Mouse (Mus musculus) induced T-regulatory cell, adult 2 months (primary cell): ENCODE results near the gene Gatc.
A peak's percentile ranks its signal among the peaks of the same experiment; 100 is the strongest.
"Not testable (repeated sequence)": the region's sequence is repeated elsewhere in the genome, so short reads cannot be mapped to it uniquely, and the experiment has no call there.

Source experiments
- DNase-seq: peaks from one replicate; pipeline ENCODE4 v3.0.0-alpha.2; 2012; ENCODE audit warnings: low read depth

Gene Gatc

DNA sequence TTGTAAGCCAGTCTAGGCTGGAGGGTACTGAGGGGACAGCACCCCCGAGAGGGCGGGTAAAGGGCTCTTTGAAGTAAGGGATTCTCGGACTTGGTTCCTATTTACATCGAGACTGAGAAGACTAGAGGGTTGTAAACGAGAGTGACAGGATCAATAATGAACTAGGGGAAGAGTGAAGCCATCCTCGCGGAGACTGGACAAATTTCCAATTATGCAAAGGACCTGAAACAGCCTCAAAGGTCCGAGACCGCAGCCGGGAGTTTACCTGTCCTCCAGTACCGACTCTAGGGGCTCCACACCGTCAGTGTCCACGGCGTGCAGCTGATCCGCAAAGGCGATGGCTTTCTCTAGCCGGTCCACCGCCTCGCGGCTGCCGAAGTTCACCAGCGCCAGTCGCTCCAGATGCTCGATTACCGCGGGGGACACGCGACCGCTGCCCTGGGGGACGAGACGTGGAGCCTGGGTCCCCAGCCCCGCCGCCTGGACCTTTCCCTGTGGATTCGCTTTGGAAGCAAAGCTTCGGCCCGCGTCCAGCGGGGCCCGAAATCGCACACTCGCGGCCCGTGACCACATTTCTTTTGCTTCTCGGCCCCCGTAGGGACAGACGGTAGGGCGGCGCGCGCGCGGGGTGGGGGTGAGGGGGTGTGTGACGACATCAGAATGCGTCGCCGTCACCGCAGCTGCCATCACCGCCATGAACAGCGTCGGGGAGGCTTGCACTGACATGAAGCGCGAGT is at the start of gene Gatc, which contains the start of gene Triap1:
TSS of gene Gatc (minus strand) at position 602 of the 737 bp plus-strand sequence.
TSS of gene Triap1 (plus strand) at position 649 of the 737 bp plus-strand sequence.
- DNase-seq, result peak; percentile 92

DNA sequence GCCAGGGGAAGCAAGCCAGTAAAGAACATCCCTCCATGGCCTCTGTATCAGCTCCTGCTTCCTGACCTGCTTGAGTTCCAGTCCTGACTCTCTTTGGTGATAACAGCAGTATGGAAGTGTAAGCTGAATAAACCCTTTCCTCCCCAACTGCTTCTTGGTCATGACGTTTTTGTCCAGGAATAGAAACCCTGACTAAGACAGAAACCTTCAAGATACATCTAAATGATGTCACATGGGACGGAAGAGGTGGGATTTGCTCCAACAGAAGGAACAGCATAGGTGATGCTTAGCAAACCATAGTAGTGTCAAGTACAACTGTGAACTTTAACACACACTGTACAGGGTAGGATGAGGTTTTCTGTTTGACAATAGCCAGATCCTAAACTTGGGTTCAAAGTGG is 37.9 kb upstream of the Gatc start:
- DNase-seq, result not testable (repeated sequence)

DNA sequence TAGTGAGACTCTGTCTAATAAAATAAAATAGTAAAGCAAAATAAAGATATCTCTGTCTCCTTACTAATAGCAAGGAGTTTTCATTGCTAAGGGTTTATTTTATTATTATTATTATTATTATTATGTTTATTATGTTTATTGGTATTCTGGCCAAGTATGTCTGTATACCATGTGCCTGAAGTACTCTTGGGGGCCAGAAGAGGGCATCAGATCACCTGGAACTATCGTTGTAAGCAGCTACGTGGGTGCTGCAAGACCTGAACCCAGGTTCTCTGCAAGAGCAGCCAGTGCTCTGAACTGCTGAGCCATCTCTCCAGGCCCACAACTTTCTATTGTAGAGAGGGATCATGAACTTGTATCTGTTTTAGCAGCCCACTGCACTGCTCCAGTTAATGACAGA is 34.5 kb upstream of the Gatc start:
- peak; percentile 29 for DNase-seq

DNA sequence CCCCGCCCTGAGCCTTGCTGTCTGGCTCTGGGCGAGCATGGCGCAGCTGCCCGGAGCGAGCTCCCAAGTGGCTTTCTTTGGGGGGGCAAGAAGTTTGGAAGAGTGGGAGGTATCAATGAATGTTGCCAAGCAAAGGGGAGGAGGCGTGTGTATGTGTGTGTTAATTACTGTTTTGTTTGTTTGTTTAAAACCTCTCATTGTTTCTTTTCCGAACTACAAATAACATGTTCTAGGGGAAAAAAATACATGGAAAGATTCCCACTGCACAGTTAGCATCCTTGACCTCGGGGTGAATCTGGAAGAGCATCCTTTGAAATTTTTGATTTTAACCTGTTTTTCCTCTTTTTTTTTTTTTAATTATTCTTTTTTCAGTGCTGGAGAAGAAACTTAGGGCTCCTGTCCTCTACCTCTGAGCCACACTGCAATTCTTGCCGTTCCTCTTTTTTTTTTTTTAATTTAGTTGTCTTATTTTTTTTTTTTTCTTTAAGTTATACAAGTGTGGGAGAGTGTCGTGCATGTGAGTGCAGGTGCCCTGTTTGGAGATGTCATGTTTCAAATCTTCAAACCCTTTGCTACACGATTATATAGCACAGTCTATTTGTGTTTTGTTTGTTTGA is 33.3 kb upstream of the Gatc start:
- DNase-seq, result no peak

DNA sequence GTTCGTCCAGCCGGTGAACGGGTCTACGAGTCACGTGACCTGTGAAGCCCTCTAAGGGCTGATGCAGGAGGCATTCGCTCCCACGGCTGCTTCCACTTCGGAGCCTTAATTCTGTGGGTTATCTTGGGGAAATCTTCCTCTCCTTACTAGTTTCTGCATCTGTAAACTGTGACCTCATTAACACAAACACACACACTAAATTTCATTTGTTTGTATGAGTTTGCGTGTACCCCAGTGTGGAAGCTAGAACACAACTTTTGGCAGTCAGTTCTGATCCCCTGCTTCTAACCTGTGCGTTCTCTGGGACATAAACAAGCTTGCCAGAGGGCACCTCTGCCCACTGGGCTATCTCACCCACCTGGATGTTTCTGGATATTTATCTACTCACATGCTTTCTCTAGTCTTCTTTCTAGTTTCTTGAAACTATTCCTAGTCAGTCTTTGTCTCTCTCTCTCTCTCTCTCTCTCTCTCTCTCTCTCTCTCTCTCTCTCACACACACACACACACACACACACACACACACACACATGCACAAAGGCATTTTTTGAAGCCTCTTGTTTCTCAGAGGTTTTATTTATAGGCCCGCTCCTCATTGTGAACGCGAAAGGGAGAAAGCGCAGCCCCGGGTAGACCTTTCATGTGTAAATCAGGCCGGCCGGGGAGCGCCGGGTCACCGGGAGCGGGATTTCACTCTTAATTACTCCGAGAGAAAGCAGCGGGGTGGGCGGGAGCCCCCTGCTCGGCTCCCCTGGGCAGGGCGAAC is 32.6 kb upstream of the Gatc start:
- no peak for DNase-seq

DNA sequence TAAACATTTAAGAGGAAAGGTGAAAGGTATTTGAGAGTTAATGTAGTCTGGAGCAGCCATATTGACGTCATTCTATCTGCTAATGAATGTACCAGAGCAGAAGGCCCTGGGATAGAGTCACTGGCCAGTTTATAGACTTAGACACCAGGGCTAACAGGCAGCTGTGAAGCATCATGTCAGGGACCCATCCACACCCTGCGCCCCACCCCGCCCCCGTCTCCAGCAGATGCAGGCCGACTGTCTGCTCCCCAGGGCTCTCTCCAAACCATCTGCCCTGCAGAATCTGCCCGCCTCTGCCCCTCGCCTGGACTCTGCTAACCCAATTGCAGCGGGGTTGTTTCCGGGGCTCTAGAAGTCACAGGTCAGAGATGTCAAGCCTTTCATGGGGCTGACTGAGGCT is 30.8 kb upstream of the Gatc start:
- no peak for DNase-seq

DNA sequence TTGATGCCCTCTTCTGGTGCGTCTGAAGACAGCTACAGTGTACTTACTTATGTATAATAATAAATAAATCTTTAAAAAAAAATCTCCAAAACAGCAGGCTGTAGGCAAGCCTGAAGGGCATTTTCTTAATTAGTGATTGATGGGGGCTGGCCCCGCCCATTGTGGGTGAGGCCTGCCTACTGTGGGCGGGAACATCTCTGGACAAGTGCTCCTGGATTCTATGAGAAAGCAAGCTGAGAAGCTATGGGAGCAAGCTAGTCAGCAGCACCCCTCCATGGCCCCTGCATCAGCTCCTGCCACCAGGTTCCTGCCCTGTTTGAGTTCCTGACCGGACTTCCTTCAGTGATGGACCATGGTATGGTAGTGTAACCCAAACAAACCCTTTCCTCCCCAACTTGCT is 23.8 kb upstream of the Gatc start:
- no peak for DNase-seq

DNA sequence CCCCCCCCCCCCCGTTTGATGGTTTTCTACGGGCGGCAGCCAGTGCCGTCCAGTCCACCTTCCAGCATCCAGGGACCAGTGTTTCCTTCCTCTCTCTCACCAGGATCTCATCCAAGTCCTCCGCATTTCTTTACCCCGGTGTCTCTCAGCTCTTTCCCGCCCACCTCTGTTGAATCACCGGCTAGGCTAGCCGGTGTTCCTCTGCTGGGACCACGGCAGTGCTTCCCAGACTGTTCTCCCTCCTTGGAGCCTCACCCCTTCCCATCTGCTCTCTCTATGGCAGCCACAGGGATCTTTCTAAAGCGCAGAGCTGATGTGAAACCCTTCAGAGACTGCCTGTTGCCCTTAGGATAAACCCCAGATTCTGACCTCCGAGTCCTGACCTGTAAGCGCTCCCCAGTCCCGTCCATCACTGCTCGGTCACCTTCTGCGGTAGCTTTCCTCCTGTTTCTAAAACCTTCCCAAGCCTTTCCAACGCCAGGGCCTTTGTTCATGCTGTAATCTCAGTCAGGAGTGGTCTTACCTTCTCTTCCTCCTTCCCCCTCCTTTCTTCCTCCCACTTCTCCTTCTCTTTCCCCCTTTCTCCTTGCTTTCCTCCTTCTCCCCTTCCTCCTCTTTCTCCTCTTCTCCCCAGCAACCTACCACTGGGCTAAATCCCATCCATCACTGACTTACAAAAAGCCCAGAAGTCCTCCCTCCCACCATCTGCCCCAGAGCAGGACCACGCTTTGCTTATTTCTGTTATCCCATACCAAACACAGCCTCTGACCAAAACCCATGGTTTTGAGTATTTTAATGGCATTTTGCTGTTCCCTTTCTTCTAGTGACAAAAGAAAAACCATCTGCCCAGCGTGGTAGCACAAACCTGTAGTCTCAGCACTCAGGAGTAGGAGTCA is 22.1 kb upstream of the Gatc start:
- no peak for DNase-seq

DNA sequence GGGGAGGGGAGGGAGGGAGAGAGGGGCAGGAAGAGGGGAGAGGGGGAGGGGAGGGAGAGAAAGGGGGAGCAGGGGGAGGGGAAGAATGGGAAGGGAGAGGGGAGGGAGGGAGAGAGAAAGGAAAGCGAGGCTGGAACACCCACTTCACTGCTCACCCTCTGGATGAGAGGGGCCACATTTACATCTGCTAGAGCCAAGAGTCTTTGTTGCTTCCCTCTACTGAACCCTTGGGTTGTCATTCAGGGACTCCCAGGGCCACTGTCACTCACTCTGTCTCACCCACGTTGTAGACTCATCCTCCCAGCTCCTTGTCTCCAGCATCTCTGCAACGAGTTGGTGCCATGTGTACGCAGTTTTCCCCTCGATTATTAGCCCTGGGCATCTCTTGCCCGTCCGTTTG is 21.2 kb upstream of the Gatc start:
- DNase-seq, result no peak

DNA sequence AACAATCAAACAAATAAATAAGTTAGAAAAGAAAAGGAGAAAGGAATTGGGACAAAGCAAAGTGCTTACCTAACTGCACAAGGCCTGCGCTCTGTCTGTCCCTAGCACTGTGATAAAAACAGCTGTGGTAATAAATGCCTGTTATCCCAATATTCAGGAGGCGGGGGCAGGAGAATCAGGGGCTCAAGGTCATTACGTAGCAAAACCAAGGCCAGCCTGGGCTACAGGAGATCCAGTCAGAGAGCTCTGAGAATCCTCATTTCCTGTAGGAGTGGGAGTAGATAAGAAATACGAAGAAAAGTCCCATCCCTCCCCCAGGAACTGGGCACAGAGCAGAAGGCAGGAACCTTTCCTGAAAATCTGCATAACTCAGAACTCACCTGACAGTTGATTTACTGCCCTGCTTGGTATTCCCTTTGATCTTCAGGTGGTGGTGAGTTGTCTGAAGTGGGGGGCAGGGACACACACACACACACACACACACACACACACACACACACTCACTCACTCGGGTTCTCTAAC is 18.9 kb upstream of the Gatc start:
- DNase-seq, result no peak

DNA sequence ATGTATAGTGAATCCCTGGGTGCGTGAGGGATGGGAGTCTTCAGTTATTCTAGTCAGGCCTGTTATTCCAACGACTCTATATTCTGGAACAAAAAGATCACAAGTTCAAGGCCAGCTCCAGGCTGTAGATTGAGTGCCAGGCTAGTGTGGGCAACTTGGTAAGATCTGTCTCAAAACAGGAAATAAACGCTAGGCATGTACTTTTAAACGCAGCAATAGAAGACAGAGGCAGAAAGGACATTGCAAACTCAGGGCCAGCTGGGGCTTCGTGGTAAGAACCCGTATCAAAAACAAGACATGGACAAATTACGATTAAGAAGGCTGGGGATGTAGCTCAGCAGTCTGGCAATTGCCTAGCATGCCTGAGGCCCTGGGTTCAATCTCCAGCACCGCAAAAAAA is 18.5 kb upstream of the Gatc start:
- no peak for DNase-seq

DNA sequence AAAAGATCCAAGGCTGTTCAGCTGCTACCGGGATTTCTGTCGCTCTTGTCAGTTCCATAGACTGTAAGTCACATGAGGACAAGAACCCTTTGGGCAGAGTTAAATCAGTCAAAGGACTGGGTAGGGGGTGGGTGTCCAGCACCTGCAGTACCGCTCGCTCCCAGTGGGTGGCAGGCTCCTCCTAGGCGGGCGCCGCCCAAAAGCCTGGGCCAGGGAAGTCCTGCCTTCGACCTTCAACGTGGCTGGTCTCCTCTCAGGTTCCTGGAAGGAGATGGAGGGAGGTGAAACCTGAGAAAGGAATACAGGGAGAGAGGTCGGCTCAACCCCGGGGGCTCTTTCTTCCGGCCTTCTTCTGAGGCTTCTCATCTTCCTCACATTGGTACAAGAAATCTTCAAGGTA is 17.9 kb upstream of the Gatc start:
- peak; percentile 82 for DNase-seq

DNA sequence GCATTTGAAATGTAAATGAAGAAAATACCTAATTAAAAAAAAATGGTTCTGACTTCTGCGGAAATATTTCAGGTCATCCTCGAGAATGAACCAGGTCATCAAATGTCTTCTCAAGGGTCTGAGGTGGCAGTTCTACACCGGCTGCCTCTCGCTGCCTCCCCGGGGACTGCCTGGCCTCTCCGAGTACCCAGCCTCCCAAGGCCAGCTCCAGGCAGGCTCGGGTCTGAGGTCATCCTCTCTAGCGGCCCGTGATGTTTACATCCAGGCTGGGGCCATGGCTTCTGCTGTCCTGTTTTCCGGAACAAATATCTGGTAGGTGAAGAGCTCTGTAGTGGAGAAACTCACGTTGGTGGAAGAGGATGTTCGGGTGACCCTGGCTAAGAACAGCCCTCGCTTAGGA is 14.1 kb upstream of the Gatc start:
- no peak for DNase-seq

DNA sequence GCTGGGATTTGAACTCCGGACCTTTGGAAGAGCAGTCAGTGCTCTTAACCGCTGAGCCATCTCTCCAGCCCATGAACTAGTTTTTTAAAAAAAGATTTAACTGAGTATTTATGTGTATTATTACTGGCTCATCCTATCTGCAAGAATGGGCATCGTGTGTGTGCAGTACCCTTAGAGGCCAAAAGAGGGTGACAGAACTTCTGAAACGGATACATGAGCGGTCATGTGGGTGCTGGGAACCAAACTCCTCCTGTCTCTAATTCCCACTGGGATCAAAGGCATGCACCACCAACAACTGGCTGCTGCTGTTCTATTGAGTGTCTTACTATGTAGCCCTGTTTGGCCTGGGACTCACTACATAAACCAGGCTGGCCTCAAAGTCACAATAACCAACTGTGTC is 10.4 kb upstream of the Gatc start:
- peak; percentile 33 for DNase-seq

DNA sequence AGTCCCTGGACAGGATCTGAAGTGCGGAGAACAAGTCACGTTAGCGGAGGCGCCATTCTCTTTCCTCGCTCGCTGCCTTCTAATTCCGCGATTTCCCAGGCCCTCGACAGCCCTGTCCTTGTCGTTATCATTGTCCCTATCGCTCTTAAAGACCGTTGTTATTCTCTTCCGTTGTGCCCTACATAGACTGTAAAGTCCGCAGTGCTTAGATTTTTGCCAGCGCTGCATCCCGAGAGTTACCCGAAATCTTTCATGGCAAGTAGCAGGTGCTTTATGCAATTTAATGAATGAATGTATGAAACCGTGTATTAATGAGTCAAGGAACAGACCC is 8.2 kb upstream of the Gatc start:
- no peak for DNase-seq

DNA sequence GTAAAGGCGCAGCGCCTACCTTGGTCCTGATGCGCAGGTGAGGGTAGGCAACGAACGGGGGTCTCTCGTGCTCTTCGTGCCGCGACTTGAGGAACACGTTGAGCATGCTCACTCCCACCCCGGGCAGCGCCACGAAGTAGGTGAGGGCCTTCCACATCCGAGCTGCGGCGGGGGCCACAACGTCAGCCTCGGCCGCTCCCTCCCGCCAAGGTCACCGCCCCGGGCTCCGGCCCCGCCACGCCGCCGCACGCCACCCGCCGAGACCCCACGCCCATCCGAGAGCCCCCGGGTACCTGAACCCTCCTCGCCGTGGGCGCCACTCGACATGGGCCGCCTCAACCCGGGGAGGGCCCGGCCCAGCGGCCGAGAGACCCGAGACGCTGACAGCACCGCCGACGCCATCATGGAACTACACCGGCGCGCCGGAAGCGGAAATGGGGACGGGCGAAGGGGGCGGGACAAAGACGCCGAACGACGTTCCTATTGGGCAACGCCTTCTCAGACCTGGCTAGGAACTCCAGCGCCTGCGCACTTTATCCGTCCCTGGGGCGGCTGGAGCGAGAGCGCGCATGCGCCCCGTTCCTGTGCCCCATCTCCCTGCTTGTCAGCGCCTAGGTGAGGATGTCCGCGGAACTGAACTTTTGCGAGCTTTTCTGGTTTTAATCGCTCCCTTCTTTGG is 7.7 kb upstream of the Gatc start, which contains the start of gene Cox6a1:
TSS of gene Cox6a1 (minus strand) at position 436 of the 679 bp plus-strand sequence.
- peak; percentile 100 for DNase-seq

DNA sequence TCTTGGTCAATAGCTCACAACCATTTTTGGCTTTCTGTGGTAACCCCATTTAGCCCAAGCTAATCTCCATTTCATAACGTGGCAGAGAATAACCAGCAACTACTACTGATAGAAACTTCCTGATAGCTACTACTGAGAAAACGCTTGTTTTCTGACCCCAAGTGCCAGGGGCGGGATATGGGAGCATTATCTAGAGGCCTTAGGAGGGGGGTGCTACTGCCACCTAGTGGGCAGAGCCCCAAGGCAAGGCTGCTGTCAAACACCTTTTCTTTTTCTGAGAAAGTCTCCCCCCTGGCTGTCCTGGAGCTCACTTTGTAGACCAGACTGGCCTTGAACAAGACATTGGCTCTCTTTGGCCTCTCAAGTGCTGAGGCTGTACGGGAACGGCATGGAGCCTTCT is 6.6 kb upstream of the Gatc start:
- DNase-seq, result peak; percentile 93

DNA sequence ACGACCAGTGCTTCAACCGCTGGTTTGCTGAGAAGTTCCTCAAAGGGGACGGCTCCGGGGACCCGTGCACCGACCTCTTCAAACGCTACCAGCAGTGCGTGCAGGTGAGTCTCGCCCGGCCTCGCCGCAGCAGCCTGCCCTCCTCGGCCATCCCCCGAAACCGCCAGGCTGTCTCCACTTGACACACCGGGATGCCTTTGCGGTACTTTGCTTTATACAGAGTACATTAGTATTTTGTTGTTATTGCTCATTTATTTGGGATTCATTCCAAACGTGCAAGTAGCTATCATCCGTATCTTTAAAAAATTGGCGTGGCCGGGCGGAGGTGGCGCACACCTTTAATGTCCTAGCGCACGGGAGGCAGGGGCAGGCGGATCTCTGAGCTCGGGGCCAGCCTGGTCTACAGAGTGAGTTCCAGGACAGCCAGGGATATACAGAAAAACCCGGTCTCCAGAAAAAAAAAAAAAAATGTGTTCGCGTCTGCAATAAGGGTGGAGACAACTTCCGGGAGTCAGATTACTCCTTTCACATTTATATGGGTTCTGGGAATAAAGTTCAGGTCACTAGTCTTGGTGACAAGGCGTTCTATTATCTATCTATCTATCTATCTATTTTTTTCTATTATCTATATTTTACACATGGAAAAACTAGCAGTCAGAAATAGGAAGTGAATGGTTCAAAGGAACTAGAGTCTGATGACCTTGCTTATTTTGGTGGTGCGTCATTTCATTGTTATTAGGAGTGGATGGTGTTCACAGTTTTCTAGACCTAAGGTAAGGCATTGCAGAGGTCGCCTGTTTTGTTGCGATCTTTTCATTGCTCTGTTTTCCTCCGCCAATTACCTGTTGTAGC is 562 bp upstream of the Gatc start:
- no peak for DNase-seq

DNA sequence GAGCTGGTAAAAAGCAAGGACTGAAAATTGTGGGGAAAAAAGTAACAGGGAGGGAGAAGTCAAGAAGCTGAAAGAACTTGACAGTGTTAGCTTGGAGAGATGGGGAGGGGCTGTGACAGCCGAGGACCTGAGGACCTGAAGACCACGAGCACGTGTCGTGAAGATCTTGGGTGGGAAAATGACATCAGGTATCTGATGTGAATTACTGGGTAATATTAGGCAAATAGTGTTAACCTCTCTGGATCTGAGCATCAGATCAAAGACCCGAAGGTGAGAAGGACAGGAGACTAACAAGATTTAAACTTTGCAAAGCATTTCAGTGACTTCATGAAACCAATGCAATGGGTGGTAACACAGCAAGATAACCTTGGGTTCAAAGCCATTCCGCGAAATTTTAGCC is 971 bp downstream of the Gatc start:
- DNase-seq, result peak; percentile 33

DNA sequence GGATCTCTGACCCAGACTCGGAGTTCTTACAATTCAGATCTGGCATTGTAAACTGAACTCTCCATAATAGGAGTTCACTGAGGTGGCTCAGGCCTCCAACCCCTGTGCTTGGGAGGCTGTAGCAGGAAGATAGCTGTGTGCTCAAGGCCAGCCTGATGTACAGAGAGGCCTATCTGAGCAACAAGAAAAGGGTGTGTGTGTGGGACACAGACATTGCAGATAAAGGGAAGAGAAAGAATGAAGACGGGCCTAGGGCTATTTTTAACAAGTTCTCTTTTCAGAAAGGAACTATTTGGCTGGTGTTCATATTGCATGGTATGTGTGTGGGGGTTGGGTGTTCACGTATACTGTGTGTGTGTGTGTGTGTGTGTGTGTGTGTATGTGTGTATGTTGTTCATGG is 7.4 kb downstream of the Gatc start:
- no peak for DNase-seq
